Comparison of ENCODE assay signal across 28 mouse cellular contexts in the genomic region with DNA sequence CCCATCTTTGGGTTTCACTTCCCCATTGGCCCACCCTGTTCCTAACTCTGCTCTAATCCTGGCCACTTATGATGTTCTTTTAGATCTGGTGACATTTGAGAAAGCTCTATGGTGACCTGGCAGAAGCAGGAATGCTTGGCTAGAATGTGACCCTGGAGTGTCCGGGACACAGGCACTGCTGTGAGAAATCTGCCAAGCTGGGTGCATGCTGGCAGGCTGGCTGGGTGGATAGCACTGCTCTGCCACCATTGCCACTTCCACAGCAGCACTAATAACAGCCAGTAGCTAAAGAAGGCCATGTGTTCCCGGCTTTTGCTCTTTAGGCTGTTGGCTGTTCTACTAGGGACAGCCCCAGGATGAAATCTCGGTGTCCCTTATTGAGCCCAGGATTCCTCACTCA.
DNase-seq lines count a peak whose midpoint lies in the region; ATAC-seq lines count a peak whose summit lies in the region.
"Had no signal": no experiment of that assay in that cellular context is flagged by ENCODE, and none has a peak within 500 bp of the region (broad histone marks: within the 10 kb centered on the region; RNA-seq: fewer than 3 reads in every experiment).

No protein-coding gene starts in this region.

- H3K4me3 ChIP-seq in midbrain, embryonic 10.5 days = no peak overlapping the region
- H3K4me3 ChIP-seq in midbrain, embryonic 14.5 days (replicated peaks; ENCODE audit: low read depth, low read length) = no peak overlapping the region
- H3K4me3 ChIP-seq: embryonic facial prominence, embryonic 10.5 days; embryonic facial prominence, embryonic 15.5 days; forebrain, embryonic 13.5 days; hindbrain, embryonic 10.5 days; liver, embryonic 12.5 days; megakaryocyte, embryonic 14.5 days; midbrain, embryonic 15.5 days; neural tube, embryonic 15.5 days; stomach, embryonic 15.5 days had no signal

- DNase-seq in adrenal gland, postnatal 10 days = peak; percentile 35
- no peak for DNase-seq in adrenal gland, postnatal 4 days (ENCODE audit: low spot score in 2 of 2)
- DNase-seq in heart, adult 11 months = peak; percentile 95
- DNase-seq in heart, postnatal 4 days = no peak
- no peak for DNase-seq in midbrain, embryonic 10.5 days (ENCODE audit: low spot score)
- DNase-seq in midbrain, embryonic 14.5 days = no peak
- no peak for DNase-seq in lung, postnatal 10 days
- DNase-seq in c-Kit-positive CD71-positive TER-119-positive erythroid progenitor cells, embryonic 14.5 days (ENCODE audit: low spot score) = no peak
- DNase-seq: adrenal gland, adult 2 months; cerebellum, adult 18-20 months; kidney, adult 2 months; kidney, postnatal 36 days; liver, postnatal 0 days; lung, postnatal 4 days; retina, postnatal 1 day; right cerebral cortex, postnatal 14 days had no signal

- no peak overlapping the region for H3K4me2 ChIP-seq in midbrain, embryonic 14.5 days (ENCODE audit: low read length)
- H3K4me2 ChIP-seq: embryonic facial prominence, embryonic 15.5 days; forebrain, embryonic 13.5 days; liver, embryonic 12.5 days; midbrain, embryonic 15.5 days; neural tube, embryonic 15.5 days; stomach, embryonic 15.5 days had no signal

- no peak for ATAC-seq in midbrain, embryonic 14.5 days (ENCODE audit: low FRiP score, low TSS enrichment)
- ATAC-seq: activated CD4-positive, CD25-positive, alpha-beta regulatory T cell, adult 4 months; forebrain, embryonic 13.5 days; hindbrain, embryonic 16.5 days; liver, embryonic 12.5 days; liver, postnatal 0 days; midbrain, embryonic 15.5 days had no signal

- H3K9me3 ChIP-seq in midbrain, embryonic 10.5 days (replicated peaks) = no peaks in the 10 kb centered on the region
- no peaks in the 10 kb centered on the region for H3K9me3 ChIP-seq in midbrain, embryonic 14.5 days (ENCODE audit: control insufficient read depth, low read length)
- H3K9me3 ChIP-seq: embryonic facial prominence, embryonic 10.5 days; embryonic facial prominence, embryonic 15.5 days; forebrain, embryonic 13.5 days; hindbrain, embryonic 10.5 days; liver, embryonic 12.5 days; megakaryocyte, embryonic 14.5 days; midbrain, embryonic 15.5 days; neural tube, embryonic 15.5 days; stomach, embryonic 15.5 days had no signal

- no peaks in the 10 kb centered on the region for H3K27me3 ChIP-seq in midbrain, embryonic 10.5 days (ENCODE audit: low read depth, poor library complexity, severe bottlenecking)
- H3K27me3 ChIP-seq in midbrain, embryonic 14.5 days (ENCODE audit: control insufficient read depth, insufficient read depth, low read length) = no peaks in the 10 kb centered on the region
- H3K27me3 ChIP-seq: CH12.LX; embryonic facial prominence, embryonic 15.5 days; forebrain, embryonic 13.5 days; liver, embryonic 12.5 days; midbrain, embryonic 15.5 days; neural tube, embryonic 15.5 days; stomach, embryonic 15.5 days had no signal

- H3K4me1 ChIP-seq in midbrain, embryonic 10.5 days = no peaks in the 10 kb centered on the region
- no peaks in the 10 kb centered on the region for H3K4me1 ChIP-seq in midbrain, embryonic 14.5 days (ENCODE audit: control insufficient read depth, insufficient read depth, low read length)
- H3K4me1 ChIP-seq: hindbrain, embryonic 10.5 days; liver, embryonic 12.5 days had no signal

- 0 out of 2 replicates have a peak overlapping the region, but pooled peaks have one; percentile 7 for H3K27ac ChIP-seq in midbrain, embryonic 10.5 days (replicated peaks)
- H3K27ac ChIP-seq in midbrain, embryonic 14.5 days (replicated peaks; ENCODE audit: low read depth, low read length) = no peak overlapping the region
- H3K27ac ChIP-seq: embryonic facial prominence, embryonic 10.5 days; embryonic facial prominence, embryonic 15.5 days; forebrain, embryonic 13.5 days; hindbrain, embryonic 10.5 days; liver, embryonic 12.5 days; midbrain, embryonic 15.5 days; neural tube, embryonic 15.5 days; stomach, embryonic 15.5 days had no signal

- WGBS in midbrain, embryonic 10.5 days = 84% methylated on average over 3 of the region's 3 CpGs
- WGBS in midbrain, embryonic 14.5 days = 82% methylated on average over 3 of the region's 3 CpGs

- H3K9ac ChIP-seq in midbrain, embryonic 14.5 days (replicated peaks; ENCODE audit: low read length) = no peak overlapping the region
- H3K9ac ChIP-seq: embryonic facial prominence, embryonic 15.5 days; forebrain, embryonic 13.5 days; liver, embryonic 12.5 days; liver, postnatal 0 days; midbrain, embryonic 15.5 days; neural tube, embryonic 15.5 days; stomach, embryonic 15.5 days had no signal

- no peaks in the 10 kb centered on the region for H3K36me3 ChIP-seq in midbrain, embryonic 10.5 days
- no peaks in the 10 kb centered on the region for H3K36me3 ChIP-seq in midbrain, embryonic 14.5 days (ENCODE audit: control insufficient read depth, insufficient read depth, low read length)
- H3K36me3 ChIP-seq: embryonic facial prominence, embryonic 15.5 days; liver, embryonic 12.5 days; midbrain, embryonic 15.5 days; neural tube, embryonic 15.5 days; stomach, embryonic 15.5 days had no signal

Comparison
In these comparisons a context has a peak if more than half of its experiments do, and no peak if none do; other contexts are left out.
1. DNase-seq: peak in adrenal gland, postnatal 10 days (single experiment) and heart, adult 11 months (single experiment); none in adrenal gland, postnatal 4 days (0 of 2), heart, postnatal 4 days (single experiment), midbrain, embryonic 10.5 days (single experiment), midbrain, embryonic 14.5 days (single experiment), lung, postnatal 10 days (single experiment) and c-Kit-positive CD71-positive TER-119-positive erythroid progenitor cells, embryonic 14.5 days (single experiment).